Mouse (Mus musculus) cerebellum, postnatal 25 days (tissue): ENCODE results near the gene Eral1.
"Not testable (repeated sequence)": the region's sequence is repeated elsewhere in the genome, so short reads cannot be mapped to it uniquely, and the experiment has no call there.

Experiments
- DNase-seq, 2 experiments: peaks; one replicate each; pipeline ENCODE4 v3.0.0; 2021; ENCODE audit warnings: mixed read lengths in 2 of 2

The Eral1 gene

GRCm38 (mm10) chr11:78086925-78087479, 6.8 kb upstream of the Eral1 start:
- no peak for DNase-seq

DNA sequence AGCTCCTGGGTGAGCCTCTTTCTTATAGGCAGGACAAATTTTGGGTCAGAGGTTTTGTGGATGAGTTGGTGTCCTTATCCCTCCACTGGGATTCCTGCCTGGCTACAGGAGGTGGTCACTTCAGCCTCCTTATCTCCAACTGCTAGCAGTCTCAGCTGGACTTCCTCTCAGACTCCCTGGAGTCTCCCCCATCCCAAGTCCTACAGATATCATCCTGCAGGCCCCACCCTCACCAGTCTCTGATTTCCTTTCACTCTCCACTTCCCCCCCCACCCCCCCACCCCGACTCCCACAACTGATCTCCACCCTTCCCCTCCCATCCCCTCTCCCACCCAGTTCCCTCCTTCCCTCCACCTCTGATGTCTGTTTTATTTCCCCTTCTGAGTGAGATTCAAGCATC, 3.4 kb upstream of the Eral1 start:
- DNase-seq, result no peak

GRCm38 (mm10) chr11:78074666-78075065, 5.5 kb downstream of the Eral1 start:
- DNase-seq, result no peak

DNA sequence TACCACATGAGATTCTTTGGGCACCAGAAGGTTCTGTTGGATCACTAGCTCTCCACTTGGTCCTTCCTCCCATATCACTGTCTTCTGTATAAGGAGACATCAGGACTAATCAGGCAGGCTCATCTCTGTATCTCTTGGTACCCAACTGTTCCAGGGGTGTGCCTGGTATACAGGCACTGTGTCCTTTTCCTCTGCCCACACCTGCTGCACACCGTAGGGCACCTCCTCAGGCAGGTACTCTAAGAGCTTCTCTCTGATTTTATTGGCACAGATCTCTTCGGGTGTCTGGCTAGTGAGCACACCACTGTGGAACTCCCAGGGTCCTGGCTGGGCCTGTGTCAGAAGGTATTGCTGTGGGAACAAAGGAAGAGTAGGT, 5.9 kb downstream of the Eral1 start:
- no peak for DNase-seq

- no peak for DNase-seq
Measured at GRCm38 (mm10) chr11:78073577-78074276, 6.5 kb downstream of the Eral1 start.

GRCm38 (mm10) chr11:78072425-78073130, 7.6 kb downstream of the Eral1 start:
- no peak for DNase-seq

DNA sequence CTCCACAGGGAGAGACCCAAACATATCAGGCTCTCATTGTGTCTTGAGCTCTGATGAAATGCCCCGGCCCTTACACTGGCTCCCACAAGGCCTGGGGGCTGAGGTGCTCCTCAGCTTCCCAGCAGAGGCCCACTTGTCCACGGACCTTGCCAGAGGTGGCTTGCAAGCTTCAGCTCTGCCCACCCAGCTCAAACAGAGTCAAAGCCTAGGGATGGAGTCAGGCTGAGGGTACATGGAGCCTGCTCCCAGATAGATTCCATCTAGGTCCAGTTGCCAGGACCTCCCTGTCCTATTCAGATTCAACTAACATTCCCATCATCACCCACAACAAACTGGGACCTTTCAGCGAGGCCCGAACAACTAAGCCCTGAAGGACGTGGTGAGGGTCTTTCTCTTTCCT, 8.2 kb downstream of the Eral1 start:
- DNase-seq, result no peak

GRCm38 (mm10) chr11:78069646-78070045, 10.5 kb downstream of the Eral1 start:
- no peak for DNase-seq

- DNase-seq, result no peak
Measured at GRCm38 (mm10) chr11:78069130-78069529, 11.1 kb downstream of the Eral1 start.

DNA sequence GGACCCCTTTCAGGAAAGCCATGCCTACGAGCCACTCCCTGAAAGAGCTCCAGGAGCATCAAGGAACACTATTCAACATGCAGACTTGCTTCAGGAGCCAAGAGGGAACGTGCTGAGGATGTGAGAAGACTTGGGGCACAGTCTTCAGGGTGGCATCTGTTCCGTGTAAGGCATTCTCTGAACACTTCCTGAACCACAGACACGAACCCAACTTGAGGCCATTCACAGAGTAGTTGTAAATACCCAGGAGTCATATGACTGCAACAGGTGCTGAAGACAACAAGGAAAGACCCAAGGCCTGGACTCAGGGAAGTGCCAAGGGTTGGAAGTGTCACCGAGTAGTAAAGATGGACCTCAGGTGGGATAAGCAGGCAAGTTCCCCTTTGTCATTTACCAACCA, 12.6 kb downstream of the Eral1 start:
- DNase-seq, result no peak

- no peak for DNase-seq
Measured at GRCm38 (mm10) chr11:78066641-78067040, 13.5 kb downstream of the Eral1 start.

GRCm38 (mm10) chr11:78065906-78066305, 14.3 kb downstream of the Eral1 start:
- no peak for DNase-seq

GRCm38 (mm10) chr11:78062563-78062962, 17.6 kb downstream of the Eral1 start:
- no peak for DNase-seq

DNA sequence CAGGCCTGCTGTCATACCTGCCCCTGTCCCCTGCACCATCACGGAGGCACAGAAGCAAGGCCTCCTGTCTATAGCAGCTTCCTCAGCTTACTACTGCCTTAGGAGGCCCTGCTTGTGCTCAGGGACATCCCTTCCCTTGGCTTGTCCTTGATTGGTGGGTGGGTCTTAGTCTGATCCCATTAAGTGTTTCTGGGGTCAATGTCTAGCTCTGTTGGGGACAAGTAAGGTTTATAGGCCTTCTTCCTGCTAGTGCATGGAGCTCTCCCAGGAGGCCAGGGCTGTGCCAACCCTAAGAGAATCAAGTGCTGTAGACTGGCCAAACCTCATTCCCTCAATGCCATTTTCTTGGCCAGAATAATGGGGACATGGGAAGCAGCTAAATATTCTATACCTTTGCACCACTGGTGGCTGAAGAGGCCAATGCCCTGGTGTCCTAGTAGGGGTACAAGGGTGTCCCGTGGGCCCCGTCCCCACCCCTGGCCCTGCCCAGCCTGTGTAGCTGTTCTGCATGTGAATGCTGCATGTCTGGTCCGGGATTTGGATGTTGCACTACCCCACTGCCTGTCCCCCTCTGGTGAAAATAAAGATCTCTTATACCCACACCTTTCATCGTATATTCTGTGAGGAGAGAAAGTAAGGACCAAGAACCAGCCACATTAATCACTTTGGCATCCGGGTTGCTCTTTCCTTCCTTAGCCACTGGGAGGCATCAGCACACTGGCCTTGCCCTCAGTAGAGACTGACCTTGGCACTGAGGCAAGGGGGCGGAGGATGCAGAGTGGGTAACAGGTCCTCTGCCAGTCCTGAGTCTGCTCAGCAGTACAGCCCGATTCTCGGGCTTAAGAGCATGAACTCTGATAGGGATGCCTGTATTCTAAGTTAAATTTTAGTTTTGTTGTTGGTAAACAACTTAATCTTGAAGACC, 20.1 kb downstream of the Eral1 start:
- DNase-seq, result peak; percentile 58 to 79

GRCm38 (mm10) chr11:78056946-78057345, 23.2 kb downstream of the Eral1 start:
- no peak for DNase-seq

DNA sequence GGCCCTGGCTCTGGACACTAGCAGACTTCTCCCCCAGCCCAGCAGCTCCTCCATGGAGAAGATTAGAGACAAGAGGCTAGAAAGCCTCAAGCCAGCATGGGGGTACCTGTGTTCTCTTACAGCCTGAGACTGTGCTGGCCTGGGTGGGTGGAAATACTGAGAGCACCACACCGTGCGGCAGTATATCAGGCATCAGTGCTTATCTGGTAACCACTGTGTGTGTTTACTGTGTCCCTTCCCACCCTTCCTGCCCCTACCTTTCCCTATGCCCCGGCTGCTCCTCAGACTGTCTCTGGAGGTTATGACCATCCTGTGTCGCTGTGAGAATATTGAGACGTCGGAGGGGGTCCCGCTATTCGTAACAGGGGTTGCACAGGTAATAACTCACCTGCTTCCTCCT, 27.1 kb downstream of the Eral1 start:
- DNase-seq, result no peak

GRCm38 (mm10) chr11:78048637-78049036, 31.5 kb downstream of the Eral1 start:
- DNase-seq, result not testable (repeated sequence)

GRCm38 (mm10) chr11:78044758-78045251, 35.4 kb downstream of the Eral1 start:
- DNase-seq, result peak; percentile 92 to 95

GRCm38 (mm10) chr11:78042290-78042870, 37.8 kb downstream of the Eral1 start:
- DNase-seq, result not testable (repeated sequence)

DNA sequence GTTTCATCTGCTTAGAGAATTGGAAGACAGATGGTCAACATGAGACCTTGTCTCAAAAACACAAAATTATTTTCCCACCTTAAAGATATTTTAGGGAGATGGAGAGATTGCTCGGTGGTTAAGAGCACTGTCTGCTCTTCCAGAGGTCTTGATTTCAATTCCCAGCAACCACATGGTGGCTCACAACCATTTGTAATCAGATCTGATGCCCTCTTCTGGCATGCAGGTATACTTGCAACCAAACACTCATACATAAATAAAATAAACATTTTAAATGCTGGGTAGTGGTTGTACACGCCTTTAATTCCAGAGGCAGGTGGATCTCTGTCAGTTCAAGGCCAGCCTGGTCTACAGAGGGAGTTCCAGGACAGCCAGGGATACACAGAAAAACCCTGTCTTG, 39.3 kb downstream of the Eral1 start:
- no peak for DNase-seq

DNA sequence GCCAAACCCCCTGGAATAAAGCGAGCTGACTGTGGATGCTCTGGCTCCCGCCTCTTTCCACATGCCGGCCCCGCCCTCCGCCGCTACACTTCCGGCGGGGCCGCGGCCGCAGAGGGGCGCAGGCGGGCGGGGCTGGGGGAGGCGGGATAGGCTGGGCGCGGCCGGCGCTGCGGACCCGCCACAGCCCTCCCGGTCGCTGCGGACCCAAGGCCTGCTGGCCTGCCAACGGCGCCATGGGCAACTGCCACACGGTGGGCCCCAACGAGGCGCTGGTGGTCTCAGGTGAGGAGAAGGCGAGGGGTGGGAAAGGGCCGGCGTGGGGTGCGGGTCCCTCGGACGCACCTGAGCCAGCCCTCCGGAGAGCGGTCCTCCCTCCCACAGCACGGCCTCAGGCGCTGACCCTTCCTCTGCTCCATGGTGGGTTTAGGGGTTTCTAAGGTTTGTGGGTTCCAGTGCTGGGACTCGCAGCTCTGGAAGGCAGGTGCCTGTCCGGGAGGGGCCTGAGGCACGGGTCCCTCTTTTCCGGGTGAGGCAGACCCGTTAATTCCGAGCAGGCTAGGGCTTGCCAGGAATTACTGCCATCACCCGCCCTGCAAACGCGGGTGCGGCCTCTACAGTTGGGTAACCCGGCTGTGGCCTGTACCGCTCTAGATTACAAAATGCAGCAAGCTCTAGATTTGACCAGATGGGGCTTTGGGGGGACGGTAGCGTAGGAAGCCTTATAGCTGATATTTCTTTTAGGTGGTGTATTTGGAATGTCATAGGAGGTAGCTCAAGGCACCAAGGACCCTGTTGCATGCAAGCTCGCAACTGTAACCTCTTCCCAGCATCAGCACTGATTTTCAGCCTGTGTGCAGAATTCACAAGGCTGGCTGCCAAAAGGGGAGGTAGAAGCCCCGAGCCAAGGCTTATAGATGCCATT, 42.1 kb downstream of the Eral1 start, which contains the start of gene Flot2:
Gene Flot2, plus strand, starts transcription at position 101 of the 922 bp plus-strand sequence.
- DNase-seq, result peak; percentile 70 to 82
